Mouse (Mus musculus): ENCODE results near the gene Fn3krp. TPM values are rescaled to one million over a fixed set of nuclear protein-coding genes. Genes with fewer than 3 reads are reported as not detected.

The Fn3krp gene
- 5.8 TPM for total RNA-seq (2023)

DNA sequence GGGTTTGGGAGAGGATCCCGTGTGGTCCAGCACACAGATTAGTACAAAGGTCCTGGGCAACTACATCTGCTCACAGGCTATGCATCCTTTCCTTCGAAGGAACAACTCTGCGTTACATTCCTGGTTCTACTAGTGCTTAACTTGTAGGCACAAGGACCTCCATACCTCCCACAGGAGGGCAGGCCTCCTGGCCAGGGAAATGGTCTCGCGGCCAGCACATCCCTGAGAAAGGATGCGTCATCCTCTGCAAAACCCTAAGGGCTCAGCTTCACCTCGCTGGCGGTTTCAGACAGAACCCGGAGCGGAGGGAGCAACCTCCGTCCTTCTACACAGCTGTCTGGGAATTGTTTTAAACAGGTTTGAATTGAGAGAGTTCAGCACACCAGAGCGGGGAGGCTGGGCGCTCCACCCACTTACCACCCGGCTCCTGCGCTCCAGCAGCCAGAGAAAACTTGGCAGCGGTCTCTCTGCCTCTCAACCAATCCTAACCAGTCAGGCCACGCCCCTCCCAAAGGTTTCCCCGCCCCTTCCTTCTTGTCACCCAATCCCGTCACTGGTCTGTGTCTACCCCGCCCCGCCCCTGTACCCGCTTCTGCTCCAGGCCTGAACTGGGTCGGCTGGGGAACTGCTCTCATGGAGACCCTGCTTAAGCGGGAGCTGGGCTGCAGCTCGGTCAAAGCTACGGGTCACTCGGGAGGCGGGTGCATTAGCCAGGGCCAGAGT, at the start of gene Fn3krp:
Gene Fn3krp, plus strand, starts transcription at position 572 of the 723 bp plus-strand sequence.

DNA sequence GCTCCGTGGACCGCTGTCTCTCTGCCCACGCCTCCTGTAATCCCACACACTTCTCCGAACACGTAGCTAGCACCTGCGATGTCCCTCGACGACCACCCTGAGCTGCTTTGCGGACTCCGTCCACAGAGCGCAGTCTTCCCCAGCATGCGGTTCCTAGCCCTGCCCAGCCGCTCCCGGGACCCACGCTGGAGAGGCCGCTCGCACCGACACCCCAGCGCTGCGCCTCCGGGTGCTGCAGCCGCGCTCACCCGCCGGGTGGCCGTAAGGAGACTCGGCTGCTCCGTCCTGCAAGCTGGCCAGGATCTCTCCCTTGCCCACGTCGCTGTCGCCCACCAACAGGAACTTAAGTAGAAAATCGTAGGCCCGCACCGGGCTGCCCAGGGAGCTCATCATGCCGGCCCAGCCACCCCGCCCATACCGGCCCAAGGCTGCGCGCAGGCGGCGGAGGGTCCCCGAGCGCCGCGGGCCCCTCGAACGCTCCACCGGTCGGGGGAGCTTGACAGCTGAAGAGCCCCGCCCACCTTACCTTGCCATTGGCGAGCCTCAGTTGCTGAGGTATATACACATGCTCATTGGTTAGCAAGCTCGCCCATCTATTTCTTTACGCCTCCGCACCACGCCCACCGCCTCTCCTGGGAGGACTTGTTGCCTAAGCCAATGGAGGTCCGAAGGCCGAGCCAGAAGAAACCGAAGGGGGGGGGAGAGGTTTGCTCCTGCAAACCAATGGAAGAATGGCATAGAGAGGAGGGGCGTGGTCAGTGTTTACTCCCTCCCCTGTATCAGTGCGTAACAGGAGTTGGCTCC, 33.2 kb upstream of the Fn3krp start, which contains the start of gene Rab40b:
Gene Rab40b, minus strand, starts transcription at position 502 of the 804 bp plus-strand sequence.

DNA sequence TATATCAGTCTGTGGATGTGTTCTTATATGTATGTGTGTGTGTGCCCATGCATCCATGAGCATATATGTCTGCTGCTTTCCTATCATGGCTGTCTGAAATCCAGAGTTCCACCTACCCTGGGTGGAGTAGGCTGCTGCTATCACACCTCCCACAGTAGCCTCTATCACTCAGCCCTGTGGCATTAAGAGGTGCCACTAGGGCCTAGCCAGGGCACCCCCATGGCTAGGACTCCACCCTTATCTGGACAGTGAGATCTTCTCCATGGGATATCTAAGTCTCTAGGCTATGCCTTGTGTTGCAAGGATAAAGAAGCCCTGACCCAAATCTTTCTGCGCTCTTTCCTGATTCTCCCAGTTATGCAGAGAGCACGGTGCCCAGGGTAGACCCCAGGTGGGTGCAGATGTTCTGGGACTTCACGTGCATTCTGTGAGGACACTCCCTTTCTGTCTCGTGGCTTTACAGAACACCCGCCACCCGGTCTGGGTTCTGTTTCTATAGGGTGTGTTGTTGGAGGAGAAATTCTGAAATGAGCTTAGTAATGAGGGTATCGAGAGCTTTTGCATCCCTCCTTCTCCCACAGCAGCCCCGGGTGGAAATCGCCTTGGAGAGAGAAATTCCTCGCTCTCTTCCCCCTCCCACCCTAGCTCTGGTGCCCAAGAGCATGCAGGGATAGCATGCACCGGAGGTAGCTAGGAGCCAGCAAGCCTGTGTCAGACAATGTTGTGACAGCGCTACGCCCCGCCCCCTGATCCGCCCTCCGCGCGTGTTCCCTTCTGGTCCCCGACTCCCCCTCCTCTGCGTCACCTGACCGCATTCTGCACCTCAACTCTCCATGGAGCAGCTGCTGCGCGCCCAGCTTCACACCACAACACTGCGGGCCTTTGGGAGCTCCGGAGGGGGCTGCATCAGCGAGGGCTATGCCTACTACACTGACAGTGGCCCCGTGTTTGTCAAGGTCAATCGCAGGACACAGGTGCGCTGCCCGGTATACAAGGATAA, 13.3 kb downstream of the Fn3krp start, which contains the start of gene Fn3k:
Gene Fn3k, plus strand, starts transcription at position 758 of the 1,000 bp plus-strand sequence.

GRCm38 (mm10) chr11:121451753-121452635, 30.8 kb downstream of the Fn3krp start, which contains the start of gene Tbcd:
Tbcd (plus strand) TSS chr11:121451949.

Other genes with a start within 250 kb of the Fn3krp start
- 7.3 TPM for gene Hexdc, start 217.0 kb upstream of the Fn3krp start, total RNA-seq (2023)
- gene Ogfod3, start 216.7 kb upstream of the Fn3krp start, total RNA-seq (2023): 5.7 TPM
- 51.3 TPM for gene Cybc1, start 192.1 kb upstream of the Fn3krp start, total RNA-seq (2023)
- gene Narf, start 184.1 kb upstream of the Fn3krp start, total RNA-seq (2023): 39.4 TPM
- 30.5 TPM for gene Foxk2, start 161.4 kb upstream of the Fn3krp start, total RNA-seq (2023)
- gene Wdr45b, start 67.0 kb upstream of the Fn3krp start, total RNA-seq (2023): 61.4 TPM
- not detected for gene Rab40b, start 33.1 kb upstream of the Fn3krp start, total RNA-seq (2023)
- 0.18 TPM for gene Fn3k, start 13.5 kb downstream of the Fn3krp start, total RNA-seq (2023)
- 34.0 TPM for gene Tbcd, start 30.5 kb downstream of the Fn3krp start, total RNA-seq (2023)
- gene Zfp750, start 97.9 kb downstream of the Fn3krp start, total RNA-seq (2023): not detected

All from CD8-positive naive resting alpha-beta T cell, adult 57 days (primary cell).